Mouse (Mus musculus) left cerebral cortex, postnatal 36 days (tissue): Measurements from ENCODE around the gene Stam2. TPM values are rescaled to one million over a fixed set of nuclear protein-coding genes. Genes with fewer than 3 reads are reported as not detected.

Source experiments
- DNase-seq, 2 experiments: peaks; one replicate each; pipeline ENCODE4 v3.0.0; 2021 to 2022; ENCODE audit warnings: low spot score in 2 of 2, mixed read lengths in 1 of 2
- intact Hi-C: fragments of 180-260 bp; cut with DNase I; formaldehyde crosslinking; loops from one replicate; pipeline ENCODE4 v1.15.1; 2025
- total RNA-seq, 2 experiments: library from RNA; stranded (reverse); gene quantifications; 2 replicates each; pipeline ENCODE4 v1.2.3; 2021

The Stam2 gene
- 10 to 100 TPM; 24.7 to 25.4 TPM for total RNA-seq

GRCm38 (mm10) chr2:52742256-52743158 is at the start of gene Stam2:
Gene Stam2 (minus strand): TSS chr2:52742281.
- DNase-seq: peak; percentile 93 to 94
- intact Hi-C loops: loop anchor here (5.0 to 10.0 kb wide), 3 partner anchors 35 to 452 kb away; partner anchors contain the start of genes Arl6ip6 and Prpf40a

- intact Hi-C loops: no loop called here
- no peak for DNase-seq
These were observed 43.1 kb upstream of the Stam2 start for GRCm38 (mm10) chr2:52785106-52785721.

- DNase-seq: no peak
- intact Hi-C loops: no loop called here
These were observed 37.9 kb upstream of the Stam2 start for GRCm38 (mm10) chr2:52779987-52780386.

GRCm38 (mm10) chr2:52779381-52779780 is 37.3 kb upstream of the Stam2 start:
- intact Hi-C loops: no loop called here
- DNase-seq: no peak

- intact Hi-C loops: no loop called here
- no peak for DNase-seq
These were observed 35.8 kb upstream of the Stam2 start for GRCm38 (mm10) chr2:52777839-52778238.

- intact Hi-C loops: no loop called here
- DNase-seq: no peak
These were observed 32.3 kb upstream of the Stam2 start for GRCm38 (mm10) chr2:52774373-52774772.

DNA sequence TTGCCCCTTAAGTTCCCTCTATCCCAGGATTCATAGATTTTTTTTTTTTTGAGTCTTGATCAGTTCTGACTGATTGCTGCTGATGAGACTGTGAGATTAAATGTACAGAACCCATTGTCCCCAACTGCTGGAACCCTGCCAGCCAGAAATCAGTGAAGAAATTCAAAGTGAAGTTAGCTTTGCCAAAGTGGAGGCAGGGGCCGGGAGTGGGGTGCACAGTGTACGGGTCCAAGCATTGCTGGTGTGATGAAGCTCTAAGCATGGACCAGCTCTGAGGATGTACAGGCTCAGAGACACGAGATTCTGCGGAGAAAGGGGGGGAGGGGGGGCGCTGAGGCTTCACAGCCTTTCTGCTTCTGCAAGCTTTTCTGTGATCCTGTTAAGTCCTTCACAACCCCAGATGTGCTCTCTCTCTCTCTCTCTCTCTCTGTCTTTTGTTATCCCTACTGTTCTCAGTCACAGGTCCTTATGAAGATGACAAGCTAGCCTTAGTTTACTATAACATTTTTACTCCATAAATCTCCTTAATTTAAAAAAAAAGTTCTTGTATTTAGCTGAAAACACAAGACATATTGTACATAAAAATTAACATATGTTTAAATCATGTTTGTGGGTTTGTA is 30.8 kb upstream of the Stam2 start:
- intact Hi-C loops: no loop called here
- no peak for DNase-seq

- intact Hi-C loops: loop anchor here (10.0 kb wide), 1 partner anchor 240 kb away; no protein-coding TSS in a partner anchor
- no peak for DNase-seq
These were observed 23.0 kb upstream of the Stam2 start for GRCm38 (mm10) chr2:52765130-52765529.

DNA sequence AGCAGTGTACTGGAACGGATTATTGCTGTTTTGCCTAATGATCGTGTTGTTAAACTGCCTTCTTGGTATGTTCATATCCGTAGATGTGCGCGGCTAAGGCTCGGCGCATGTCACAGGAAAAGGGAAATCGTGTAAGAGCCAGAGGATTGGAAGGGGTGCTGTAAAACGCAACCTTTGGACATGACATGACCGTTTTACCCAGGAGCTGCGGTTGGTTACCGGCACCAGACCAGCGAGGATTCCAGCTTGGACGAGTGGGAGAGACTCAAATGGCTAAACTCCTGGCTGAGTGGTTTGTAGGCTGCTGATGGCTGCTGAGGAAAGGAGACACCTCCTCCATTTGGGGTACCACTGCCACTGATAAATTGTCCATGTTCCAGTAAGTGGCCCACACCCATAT is 21.8 kb upstream of the Stam2 start:
- intact Hi-C loops: loop anchor here (2.0 to 10.0 kb wide), 3 partner anchors 93 to 321 kb away; partner anchors contain the start of gene Fmnl2
- no peak for DNase-seq

DNA sequence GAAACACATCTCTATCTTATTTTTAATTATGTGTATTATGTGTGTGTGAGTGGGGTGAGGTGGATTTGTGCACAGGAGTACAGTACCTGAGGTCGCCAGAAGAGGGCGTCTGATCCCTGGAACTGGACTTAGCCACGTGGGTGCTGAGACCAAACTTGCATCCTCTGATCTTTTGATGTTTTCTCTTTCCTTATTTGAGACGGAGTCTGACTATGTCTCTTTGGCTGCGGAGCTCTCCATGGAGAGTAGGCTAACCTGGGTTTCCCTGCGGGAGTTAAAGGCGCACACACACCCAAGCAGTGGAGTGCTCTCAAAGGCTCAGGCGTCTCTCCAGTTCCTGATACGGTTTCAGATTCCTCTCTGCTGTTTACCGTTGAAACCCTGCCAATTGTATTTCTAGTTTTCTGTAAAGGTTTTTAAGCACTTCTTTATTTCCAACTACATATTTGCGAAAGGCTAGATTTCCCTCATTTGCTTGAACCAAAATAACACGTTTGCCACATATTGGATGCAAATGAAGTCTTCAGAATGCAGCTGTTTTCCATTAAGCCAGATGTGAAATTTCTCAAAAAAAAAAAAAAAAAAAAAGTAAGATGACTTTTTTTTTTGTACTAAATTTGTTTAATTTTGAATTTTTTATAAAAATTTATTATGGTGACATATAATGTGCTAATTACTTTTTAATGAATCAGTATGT is 21.1 kb upstream of the Stam2 start:
- DNase-seq: peak; percentile 64 to 79
- intact Hi-C loops: loop anchor here (2.0 to 10.0 kb wide), 3 partner anchors 94 to 322 kb away; partner anchors contain the start of gene Fmnl2

DNA sequence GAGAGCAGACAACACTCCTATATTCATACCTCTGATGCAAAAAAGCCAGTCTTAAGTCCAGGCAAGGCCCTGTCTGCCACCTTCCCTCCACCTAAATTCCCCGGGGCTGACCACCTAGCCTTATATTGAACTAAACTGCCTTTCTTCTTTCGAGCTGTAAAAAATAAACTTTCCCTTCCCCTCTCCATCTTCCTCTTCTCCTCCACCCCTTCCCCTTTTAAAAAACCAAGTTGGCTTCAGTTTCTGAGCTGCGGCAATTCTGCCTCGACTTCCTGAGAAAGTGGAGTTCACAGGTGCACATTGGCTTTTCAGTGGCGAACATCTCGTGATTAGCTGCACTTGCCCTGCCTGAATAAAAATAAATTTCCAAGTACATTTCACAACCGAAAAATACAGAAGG is 20.4 kb upstream of the Stam2 start:
- intact Hi-C loops: loop anchor here (2.0 to 10.0 kb wide), 3 partner anchors 95 to 322 kb away; partner anchors contain the start of gene Fmnl2
- no peak for DNase-seq

GRCm38 (mm10) chr2:52758627-52759026 is 16.5 kb upstream of the Stam2 start:
- intact Hi-C loops: no loop called here

GRCm38 (mm10) chr2:52756691-52757090 is 14.6 kb upstream of the Stam2 start:
- peak in 1 of 2 experiments; percentile 23 for DNase-seq
- intact Hi-C loops: loop anchor here (2.0 kb wide), 1 partner anchor 366 kb away; no protein-coding TSS in a partner anchor

More at GRCm38 (mm10) chr2:52758627-52759026, 16.5 kb upstream of the Stam2 start:
- peak; percentile 30 to 48 for DNase-seq

DNA sequence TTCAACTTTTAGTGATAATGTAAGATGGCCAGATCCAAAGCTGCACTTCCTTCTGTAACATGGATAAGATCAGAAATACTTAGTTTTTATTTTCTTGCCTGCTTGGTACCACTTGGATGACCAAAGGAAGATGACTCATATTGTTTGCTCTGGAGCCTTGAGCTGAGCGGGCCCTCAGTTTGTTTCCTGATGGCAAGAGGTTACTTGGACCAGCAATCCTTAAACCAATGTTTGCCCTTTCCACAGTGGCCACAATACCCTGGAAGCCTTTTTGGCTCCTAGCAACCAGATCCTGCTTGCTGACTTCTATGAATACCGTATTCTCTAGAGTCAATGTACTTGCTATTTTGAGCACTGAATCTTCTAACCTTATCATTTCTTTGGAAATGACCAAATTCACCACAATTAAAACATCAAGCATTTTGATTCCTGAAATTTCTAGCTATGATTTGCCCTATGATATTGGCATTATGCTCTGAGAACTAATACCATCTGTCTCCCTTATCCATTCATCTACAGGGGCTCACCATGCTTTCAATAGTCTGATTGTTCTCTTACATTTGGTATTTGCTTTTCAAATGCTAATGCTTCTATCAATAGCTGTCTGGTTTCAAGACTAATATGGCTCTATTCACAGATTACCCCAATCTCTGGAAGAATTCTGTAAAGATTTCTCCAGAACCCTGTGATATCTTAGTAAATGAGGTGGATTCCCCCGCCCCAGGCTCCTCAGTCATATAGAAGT is 11.7 kb upstream of the Stam2 start:
- intact Hi-C loops: no loop called here
- DNase-seq: no peak

DNA sequence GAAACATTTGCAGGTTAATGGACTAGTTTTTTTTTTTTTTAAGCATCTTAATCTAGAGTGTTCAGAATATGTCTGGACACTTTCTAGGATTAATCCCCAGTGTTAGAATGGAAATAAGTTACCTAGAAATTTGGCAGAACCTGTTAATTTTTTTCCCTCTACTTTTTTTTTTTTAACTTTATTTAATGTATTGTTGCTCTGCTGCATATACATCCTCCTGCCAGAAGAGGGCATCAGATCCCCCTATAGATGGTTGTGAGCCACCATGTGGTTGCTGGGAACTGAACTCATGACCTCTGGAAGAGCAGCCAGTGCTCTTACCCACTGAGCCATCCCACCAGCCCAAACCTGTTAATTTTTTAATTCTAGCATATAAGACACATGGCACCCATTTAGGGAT is 2.0 kb upstream of the Stam2 start:
- DNase-seq: no peak
- intact Hi-C loops: loop anchor here (5.0 to 10.0 kb wide), 3 partner anchors 37 to 451 kb away; partner anchors contain the start of genes Arl6ip6 and Prpf40a

DNA sequence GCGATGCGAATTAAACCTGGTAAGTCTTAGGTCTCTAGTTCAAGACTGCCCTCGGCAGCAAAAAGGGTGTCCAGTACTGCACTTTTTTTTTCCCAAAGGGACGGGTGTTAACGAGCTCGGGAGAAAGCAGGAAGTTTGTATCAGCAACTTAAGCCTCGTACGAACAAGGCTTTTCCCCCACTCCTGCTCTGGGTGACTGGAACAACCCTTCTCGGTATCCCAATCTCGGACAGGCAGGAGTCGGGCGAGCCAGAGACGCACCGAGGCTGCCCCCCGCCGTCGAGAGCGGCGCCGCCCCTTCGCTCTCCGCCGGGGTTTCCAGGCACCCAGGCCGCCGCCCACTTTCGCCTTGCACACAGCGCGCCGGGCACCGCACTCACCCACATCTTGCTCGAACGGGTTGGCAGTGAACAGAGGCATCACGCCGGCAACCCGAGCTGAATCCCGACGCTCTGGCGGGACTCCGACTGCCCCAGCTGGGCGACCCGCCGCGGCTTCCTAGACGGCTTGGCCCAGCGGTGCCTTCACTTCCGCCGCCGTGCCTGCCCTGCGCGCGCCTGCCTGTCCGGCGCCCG is 313 bp downstream of the Stam2 start:
- DNase-seq: peak in 1 of 2 experiments; percentile 90
- intact Hi-C loops: loop anchor here (5.0 to 10.0 kb wide), 3 partner anchors 34 to 453 kb away; partner anchors contain the start of genes Arl6ip6 and Prpf40a

DNA sequence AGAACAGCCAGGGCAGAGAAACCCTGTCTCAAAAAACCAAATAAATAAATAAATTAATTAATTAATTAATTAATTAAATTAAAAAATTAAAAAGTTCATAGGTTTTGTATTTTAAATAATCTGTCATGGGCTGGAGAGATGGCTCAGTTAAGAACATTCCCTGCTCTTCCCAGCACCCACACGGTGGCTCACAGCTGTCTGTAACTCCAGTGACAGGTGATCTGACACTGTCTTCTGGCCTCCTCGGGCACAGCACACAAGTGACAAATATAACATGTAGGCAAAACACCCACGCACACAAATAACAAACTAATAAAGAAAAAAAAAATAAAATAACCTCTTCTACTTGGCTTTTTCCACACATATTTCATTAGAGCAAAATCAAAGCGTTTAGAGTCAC is 1.5 kb downstream of the Stam2 start:
- intact Hi-C loops: loop anchor here (5.0 to 10.0 kb wide), 3 partner anchors 33 to 454 kb away; partner anchors contain the start of genes Arl6ip6 and Prpf40a
- no peak for DNase-seq

- intact Hi-C loops: no loop called here
- DNase-seq: no peak
These were observed 7.6 kb downstream of the Stam2 start for GRCm38 (mm10) chr2:52734504-52734903.
